ENCODE assay signal across 8 mouse cellular contexts in genomic region chr8:85408053-85408505, GRCm38 (mm10). TPM values are rescaled to one million over a fixed set of nuclear protein-coding genes. Genes with fewer than 3 reads are reported as not detected.
DNase-seq lines count a peak whose midpoint lies in the region; ATAC-seq and TF ChIP-seq lines count a peak whose summit lies in the region.

No protein-coding gene starts in this region.

- no peak for TF ChIP-seq POLR2A in liver, adult 2 months (IDR thresholded peaks at IDR 0.05; ENCODE audit: extremely low read depth, insufficient read depth, low read length)

- peaks cover 2% of the 10 kb centered on the region; the same call in 1 of the 2 replicates for H3K36me3 ChIP-seq in hindbrain, embryonic 11.5 days (ENCODE audit: control insufficient read depth, insufficient read depth, low read length)
- 0 out of 2 replicates have a peak, but pooled peaks cover 3% of the 10 kb centered on the region for H3K36me3 ChIP-seq in hindbrain, embryonic 16.5 days (ENCODE audit: control insufficient read depth, insufficient read depth, low read length)
- H3K36me3 ChIP-seq in heart, embryonic 12.5 days: peaks cover 14% of the 10 kb centered on the region
- H3K36me3 ChIP-seq in liver, adult 2 months (ENCODE audit: control insufficient read depth, insufficient read depth, low read length): peaks cover 7% of the 10 kb centered on the region; the same call in 1 of the 2 replicates

- no peaks in the 10 kb centered on the region for H3K4me1 ChIP-seq in hindbrain, embryonic 11.5 days (replicated peaks; ENCODE audit: control insufficient read depth, insufficient read depth, low read length)
- no peaks in the 10 kb centered on the region for H3K4me1 ChIP-seq in hindbrain, embryonic 16.5 days (ENCODE audit: control insufficient read depth, insufficient read depth, low read depth, low read length)
- H3K4me1 ChIP-seq in heart, embryonic 12.5 days (replicated peaks): peaks cover 18% of the 10 kb centered on the region
- H3K4me1 ChIP-seq in liver, adult 2 months (ENCODE audit: control insufficient read depth, insufficient read depth, low read length): no peaks in the 10 kb centered on the region; the same call in 1 of the 2 replicates

- H3K27ac ChIP-seq in hindbrain, embryonic 11.5 days (ENCODE audit: low read depth, low read length): no peak overlapping the region
- H3K27ac ChIP-seq in hindbrain, embryonic 16.5 days (ENCODE audit: low read depth, low read length): no peak overlapping the region
- H3K27ac ChIP-seq in heart, embryonic 12.5 days (ENCODE audit: poor library complexity, severe bottlenecking): no peak overlapping the region; the same call in 1 of the 2 replicates
- H3K27ac ChIP-seq in liver, adult 2 months (replicated peaks; ENCODE audit: insufficient read depth, low read depth, low read length): no peak overlapping the region; the same call in 1 of the 2 replicates

- no peak overlapping the region for H3K4me2 ChIP-seq in hindbrain, embryonic 11.5 days (replicated peaks; ENCODE audit: low read depth, low read length)
- H3K4me2 ChIP-seq in hindbrain, embryonic 16.5 days (ENCODE audit: low read length): no peak overlapping the region
- no peak overlapping the region for H3K4me2 ChIP-seq in heart, embryonic 12.5 days

- DNase-seq in hindbrain, embryonic 11.5 days (ENCODE audit: low spot score): peak; percentile 44
- peak; percentile 51 for DNase-seq in CD4-positive helper T cell, adult 2 months (ENCODE audit: low read depth, low spot score)
- DNase-seq in T-cell, adult 2 months (ENCODE audit: low spot score): peak; percentile 28
- no peak for DNase-seq in liver, adult 2 months (ENCODE audit: extremely low read depth, low read depth, low spot score)
- peak; percentile 13 for DNase-seq in right cerebral cortex, postnatal 14 days
- DNase-seq in gastrocnemius, postnatal 25 days: no peak

- no peak for ATAC-seq in hindbrain, embryonic 11.5 days (ENCODE audit: low FRiP score)
- no peak for ATAC-seq in hindbrain, embryonic 16.5 days
- 0 out of 2 replicates have a peak, but pooled peaks have one; percentile 44 for ATAC-seq in heart, embryonic 12.5 days (ENCODE audit: insufficient number of reproducible peaks, low FRiP score)

- no peaks in the 10 kb centered on the region for H3K27me3 ChIP-seq in hindbrain, embryonic 11.5 days (ENCODE audit: control insufficient read depth, insufficient read depth, low read length)
- H3K27me3 ChIP-seq in hindbrain, embryonic 16.5 days (replicated peaks; ENCODE audit: control insufficient read depth, insufficient read depth, low read length): no peaks in the 10 kb centered on the region
- H3K27me3 ChIP-seq in heart, embryonic 12.5 days (replicated peaks): no peaks in the 10 kb centered on the region
- H3K27me3 ChIP-seq in liver, adult 2 months (ENCODE audit: control insufficient read depth, insufficient read depth, low read length): no peaks in the 10 kb centered on the region

- H3K79me2 ChIP-seq in liver, adult 2 months (ENCODE audit: control insufficient read depth, insufficient read depth, low read length): no peaks in the 10 kb centered on the region

- WGBS in hindbrain, embryonic 11.5 days: 72% methylated on average over 7 of the region's 7 CpGs
- WGBS in hindbrain, embryonic 16.5 days: 71% methylated on average over 7 of the region's 7 CpGs
- WGBS in heart, embryonic 12.5 days: 53% methylated on average over 7 of the region's 7 CpGs
- WGBS in liver, adult 2 months: 56% methylated on average over 7 of the region's 7 CpGs

- no peak overlapping the region for H3K4me3 ChIP-seq in hindbrain, embryonic 11.5 days (ENCODE audit: low read depth, low read length)
- H3K4me3 ChIP-seq in hindbrain, embryonic 16.5 days (ENCODE audit: low read length): no peak overlapping the region
- H3K4me3 ChIP-seq in heart, embryonic 12.5 days: no peak overlapping the region
- H3K4me3 ChIP-seq in liver, adult 2 months (ENCODE audit: insufficient read depth, low read depth, low read length): peak overlapping the region; percentile 21; the same call in 1 of the 2 replicates

- H3K9ac ChIP-seq in hindbrain, embryonic 11.5 days (ENCODE audit: low read depth, low read length): no peak overlapping the region
- no peak overlapping the region for H3K9ac ChIP-seq in hindbrain, embryonic 16.5 days (ENCODE audit: low read depth, low read length)
- no peak overlapping the region for H3K9ac ChIP-seq in heart, embryonic 12.5 days
- H3K9ac ChIP-seq in liver, adult 2 months (ENCODE audit: low read depth, low read length): 0 out of 2 replicates have a peak overlapping the region, but pooled peaks have one; percentile 42

- 0 out of 2 replicates have a peak, but pooled peaks have one; percentile 17 for TF ChIP-seq CTCF in liver, adult 2 months (IDR thresholded peaks at IDR 0.05; ENCODE audit: low read depth, low read length)

- H3K9me3 ChIP-seq in hindbrain, embryonic 11.5 days (ENCODE audit: control insufficient read depth, low read length): no peaks in the 10 kb centered on the region
- H3K9me3 ChIP-seq in hindbrain, embryonic 16.5 days (ENCODE audit: control insufficient read depth, low read length): no peaks in the 10 kb centered on the region
- no peaks in the 10 kb centered on the region for H3K9me3 ChIP-seq in heart, embryonic 12.5 days (replicated peaks)

RNA-seq across cellular contexts. Expression of gene Mylk3, which starts 21.9 kb away (rescaled TPM):
- polyA plus RNA-seq in hindbrain, embryonic 11.5 days (2014; fragmentation: Nextera tagmentation; extraction: Ambion mirVana): 1.2 and 2.1 TPM in 2 replicates
- polyA plus RNA-seq in hindbrain, embryonic 16.5 days (2015; fragmentation: Nextera tagmentation; extraction: Ambion mirVana): 0.19 and 0.66 TPM in 2 replicates
- 211 and 224 TPM in 2 replicates for polyA plus RNA-seq in heart, embryonic 12.5 days (2016; fragmentation: Nextera tagmentation; extraction: Ambion mirVana)
- total RNA-seq in liver, adult 2 months (2014; rRNA removed): 0.34 and 0.55 TPM in 2 replicates
- polyA plus RNA-seq in liver, adult 2 months (2012; rRNA removed): 0.20 and 0.39 TPM in 2 replicates
- total RNA-seq in gastrocnemius, postnatal 25 days (2021): 1 to 10 TPM in 1 of 2 experiments, under 1 TPM in 1; 0.13 to 1.1 TPM

RNA-seq across cellular contexts. Expression of gene 4921524J17Rik, which starts 24.6 kb away (rescaled TPM):
- polyA plus RNA-seq in hindbrain, embryonic 11.5 days (2014; fragmentation: Nextera tagmentation; extraction: Ambion mirVana): 48.3 and 50.2 TPM in 2 replicates
- polyA plus RNA-seq in hindbrain, embryonic 16.5 days (2015; fragmentation: Nextera tagmentation; extraction: Ambion mirVana): 39.2 and 40.2 TPM in 2 replicates
- 69.5 and 73.4 TPM in 2 replicates for polyA plus RNA-seq in heart, embryonic 12.5 days (2016; fragmentation: Nextera tagmentation; extraction: Ambion mirVana)
- total RNA-seq in liver, adult 2 months (2014; rRNA removed): 6.2 and 8.6 TPM in 2 replicates
- 2.9 TPM in 2 replicates for polyA plus RNA-seq in liver, adult 2 months (2012; rRNA removed)
- total RNA-seq in gastrocnemius, postnatal 25 days (2021): 10 to 100 TPM; 10.3 to 10.7 TPM

Comparison
In these comparisons a context has a peak if more than half of its experiments do, and no peak if none do; other contexts are left out.
1. DNase-seq: peak in hindbrain, embryonic 11.5 days (single experiment), CD4-positive helper T cell, adult 2 months (single experiment), T-cell, adult 2 months (single experiment) and right cerebral cortex, postnatal 14 days (single experiment); none in liver, adult 2 months (single experiment) and gastrocnemius, postnatal 25 days (single experiment).
2. RNA of gene Mylk3, which starts 21.9 kb away (polyA plus RNA-seq): 211 to 224 TPM in heart, embryonic 12.5 days; 1.2 to 2.1 TPM in hindbrain, embryonic 11.5 days, 0.20 to 0.39 TPM in liver, adult 2 months and 0.19 to 0.66 TPM in hindbrain, embryonic 16.5 days; every median in the first group is over 10 times any median in the second.
3. RNA of gene 4921524J17Rik, which starts 24.6 kb away (polyA plus RNA-seq): 69.5 to 73.4 TPM in heart, embryonic 12.5 days, 48.3 to 50.2 TPM in hindbrain, embryonic 11.5 days and 39.2 to 40.2 TPM in hindbrain, embryonic 16.5 days; 2.9 TPM in liver, adult 2 months; every median in the first group is over 10 times any median in the second.